Mouse (Mus musculus): ENCODE measurements around the gene Hspb9. TPM values are rescaled to one million over a fixed set of nuclear protein-coding genes. Genes with fewer than 3 reads are reported as not detected.
A peak's percentile ranks its signal among the peaks of the same experiment; 100 is the strongest.

The Hspb9 gene
- polyA plus RNA-seq, 1 experiment: 0.54 TPM

DNA sequence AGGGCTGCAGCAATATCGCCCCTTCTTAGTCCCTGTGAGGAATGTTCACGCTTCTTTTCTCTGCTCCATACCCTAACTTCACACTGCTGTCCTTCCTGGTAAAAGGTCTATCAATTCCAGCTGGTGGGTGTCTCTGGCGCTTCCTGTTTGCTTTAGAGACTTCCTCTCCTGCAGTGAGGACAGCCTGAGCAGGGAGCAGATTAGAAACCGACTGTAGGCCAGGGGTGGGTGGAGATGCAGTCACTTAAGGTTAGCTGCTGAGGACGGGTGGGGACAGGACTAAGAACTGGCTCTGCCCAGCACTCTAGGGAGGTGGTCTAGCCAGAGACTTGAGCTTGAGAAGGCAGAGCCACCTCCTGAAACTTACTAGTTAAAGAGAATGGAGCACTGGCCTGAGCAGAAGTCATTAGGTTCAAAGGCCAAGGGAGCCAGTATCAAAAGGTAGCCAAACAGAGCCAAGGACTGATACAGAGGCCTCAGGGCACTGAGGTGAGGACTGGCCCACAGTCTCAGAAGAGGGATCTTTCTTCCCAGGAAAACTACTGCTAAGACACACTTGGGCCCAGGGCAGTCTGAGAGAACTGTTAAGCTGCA lies 11.4 kb downstream of the Hspb9 start:
- H3K4me1 ChIP-seq: peaks cover 97% of the 10 kb centered on the region
- TF ChIP-seq FLI1 (IDR thresholded peaks at IDR 0.05; ENCODE audit: low read length): no peak
- TF ChIP-seq GATA1 (IDR thresholded peaks at IDR 0.05; ENCODE audit: borderline replicate concordance, low read length): no peak
- H3K9me3 ChIP-seq: no peaks in the 10 kb centered on the region
- H3K27me3 ChIP-seq (replicated peaks): no peaks in the 10 kb centered on the region
- H3K4me3 ChIP-seq (replicated peaks): peak overlapping the region; percentile 71
- peaks cover 57% of the 10 kb centered on the region for H3K36me3 ChIP-seq (replicated peaks; ENCODE audit: low read length)

DNA sequence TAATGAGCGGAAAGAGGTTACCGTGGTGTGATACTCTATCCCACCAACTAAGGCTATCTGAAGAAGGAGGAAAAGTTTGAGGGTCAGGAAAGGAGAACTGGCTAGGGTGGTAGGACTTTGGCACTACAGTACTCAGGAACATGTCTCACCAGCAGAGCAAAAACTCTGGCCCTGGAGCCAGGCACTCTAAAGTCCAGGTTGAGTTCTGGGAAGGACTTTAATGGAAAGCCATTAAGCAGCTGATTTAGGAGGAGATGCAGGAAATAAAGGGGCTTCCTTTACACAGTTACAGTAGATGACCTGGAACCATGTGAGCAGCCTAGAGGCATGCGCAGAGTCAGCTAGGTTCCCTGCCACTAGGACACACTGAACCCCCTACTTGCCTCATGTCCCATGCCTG lies 13.6 kb downstream of the Hspb9 start:
- no peaks in the 10 kb centered on the region for H3K9me3 ChIP-seq
- peaks cover 97% of the 10 kb centered on the region for H3K4me1 ChIP-seq
- no peaks in the 10 kb centered on the region for H3K27me3 ChIP-seq (replicated peaks)
- H3K4me3 ChIP-seq (replicated peaks): no peak overlapping the region
- TF ChIP-seq FLI1 (IDR thresholded peaks at IDR 0.05; ENCODE audit: low read length): no peak
- TF ChIP-seq GATA1 (IDR thresholded peaks at IDR 0.05; ENCODE audit: borderline replicate concordance, low read length): no peak
- H3K36me3 ChIP-seq (replicated peaks; ENCODE audit: low read length): peaks cover 73% of the 10 kb centered on the region

DNA sequence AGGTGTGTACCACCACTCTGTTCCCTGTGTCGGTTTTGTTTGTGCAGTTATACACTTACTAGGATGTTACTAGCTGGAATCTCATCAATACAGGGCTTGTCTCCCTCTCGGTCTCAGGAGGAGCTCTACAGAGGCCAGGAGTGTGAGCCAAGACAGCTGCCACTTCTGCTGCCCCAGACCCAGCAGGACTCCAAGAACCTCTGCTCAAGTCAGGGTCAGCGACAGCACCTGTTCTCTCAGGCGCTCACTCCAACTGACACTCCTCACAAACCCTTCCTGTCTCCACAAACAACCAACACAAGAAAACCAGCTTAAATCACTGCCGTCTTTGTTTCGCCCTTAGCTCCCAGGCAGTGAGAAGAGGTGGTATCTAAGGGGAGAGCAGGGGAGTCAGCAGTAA lies 15.0 kb downstream of the Hspb9 start:
- H3K4me3 ChIP-seq (replicated peaks): no peak overlapping the region

DNA sequence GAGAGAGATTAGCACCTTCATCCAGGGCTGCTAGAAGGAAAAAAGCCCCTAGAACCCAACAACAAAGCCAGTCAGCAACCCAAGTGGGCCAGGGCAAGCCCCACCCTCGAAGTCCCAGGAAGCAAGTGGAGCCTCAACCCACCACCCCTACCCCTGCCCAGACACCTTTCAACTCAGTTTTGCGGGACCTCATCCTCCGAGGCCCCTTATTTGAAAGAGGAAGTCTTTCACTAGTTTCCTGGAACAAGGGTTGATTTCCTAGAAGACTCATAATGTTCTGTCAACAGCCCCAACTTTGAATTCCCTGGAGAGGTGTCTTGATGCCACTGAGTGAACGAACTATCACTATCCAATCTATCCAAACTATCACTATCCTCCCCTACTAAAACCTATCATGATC lies 16.3 kb downstream of the Hspb9 start:
- Histone ChIP-seq H3K36me3 (replicated peaks; ENCODE audit: low read length) (peaks cover 82% of the 10 kb centered on the region), H3K27me3 (replicated peaks) (no peaks in the 10 kb centered on the region), H3K4me1 (peaks cover 94% of the 10 kb centered on the region), H3K9me3 (no peaks in the 10 kb centered on the region), H3K4me3 (replicated peaks) (no peak overlapping the region)
- TF ChIP-seq GATA1 (IDR thresholded peaks at IDR 0.05; ENCODE audit: borderline replicate concordance, low read length) (no peak), FLI1 (IDR thresholded peaks at IDR 0.05; ENCODE audit: low read length) (no peak)

More for the DNA sequence above, 15.0 kb downstream of the Hspb9 start:
- Histone ChIP-seq H3K4me1 (peaks cover 97% of the 10 kb centered on the region), H3K36me3 (replicated peaks; ENCODE audit: low read length) (peaks cover 80% of the 10 kb centered on the region), H3K27me3 (replicated peaks) (no peaks in the 10 kb centered on the region), H3K9me3 (no peaks in the 10 kb centered on the region)
- TF ChIP-seq GATA1 (IDR thresholded peaks at IDR 0.05; ENCODE audit: borderline replicate concordance, low read length) (no peak), FLI1 (IDR thresholded peaks at IDR 0.05; ENCODE audit: low read length) (no peak)

DNA sequence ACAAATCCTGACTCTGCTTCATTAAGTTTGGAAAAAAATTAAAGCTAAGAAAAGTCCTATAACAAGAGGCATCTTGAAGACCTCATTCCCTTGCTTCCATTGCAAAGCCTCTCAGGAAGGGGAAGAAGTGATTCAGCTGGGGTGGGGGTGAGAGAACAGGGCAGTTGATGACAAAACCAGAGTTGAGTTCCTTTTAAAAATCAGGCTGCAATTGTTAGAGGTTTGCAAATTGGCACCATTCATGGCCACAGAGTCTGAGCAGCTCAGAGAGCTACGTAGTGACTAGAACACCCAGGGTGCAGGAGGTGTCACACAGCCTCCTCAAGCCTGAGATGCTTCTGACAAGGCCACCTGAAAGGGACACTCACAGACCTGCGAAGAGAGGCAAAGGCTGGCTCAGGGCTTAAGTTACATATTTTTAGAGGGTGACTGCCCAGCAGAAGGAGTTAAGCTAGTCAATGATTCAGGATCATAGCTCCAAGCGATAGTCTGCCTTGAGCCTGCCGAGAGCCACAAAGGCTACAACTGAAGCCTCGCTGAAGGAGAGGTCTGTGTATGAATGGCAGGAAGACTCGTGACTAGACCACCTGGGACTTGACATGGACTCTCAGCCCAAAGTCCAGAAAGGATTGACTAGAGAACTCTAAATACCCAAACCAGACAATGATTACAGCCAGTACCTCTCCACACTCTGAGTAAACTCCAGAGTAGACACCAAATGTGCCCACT lies 17.0 kb downstream of the Hspb9 start:
- TF ChIP-seq FLI1 (IDR thresholded peaks at IDR 0.05; ENCODE audit: low read length) (no peak), GATA1 (IDR thresholded peaks at IDR 0.05; ENCODE audit: borderline replicate concordance, low read length) (no peak)
- peaks cover 80% of the 10 kb centered on the region for H3K36me3 ChIP-seq (replicated peaks; ENCODE audit: low read length)
- peaks cover 94% of the 10 kb centered on the region for H3K4me1 ChIP-seq
- H3K9me3 ChIP-seq: no peaks in the 10 kb centered on the region
- H3K4me3 ChIP-seq (replicated peaks): peak overlapping the region; percentile 54
- H3K27me3 ChIP-seq (replicated peaks): no peaks in the 10 kb centered on the region

DNA sequence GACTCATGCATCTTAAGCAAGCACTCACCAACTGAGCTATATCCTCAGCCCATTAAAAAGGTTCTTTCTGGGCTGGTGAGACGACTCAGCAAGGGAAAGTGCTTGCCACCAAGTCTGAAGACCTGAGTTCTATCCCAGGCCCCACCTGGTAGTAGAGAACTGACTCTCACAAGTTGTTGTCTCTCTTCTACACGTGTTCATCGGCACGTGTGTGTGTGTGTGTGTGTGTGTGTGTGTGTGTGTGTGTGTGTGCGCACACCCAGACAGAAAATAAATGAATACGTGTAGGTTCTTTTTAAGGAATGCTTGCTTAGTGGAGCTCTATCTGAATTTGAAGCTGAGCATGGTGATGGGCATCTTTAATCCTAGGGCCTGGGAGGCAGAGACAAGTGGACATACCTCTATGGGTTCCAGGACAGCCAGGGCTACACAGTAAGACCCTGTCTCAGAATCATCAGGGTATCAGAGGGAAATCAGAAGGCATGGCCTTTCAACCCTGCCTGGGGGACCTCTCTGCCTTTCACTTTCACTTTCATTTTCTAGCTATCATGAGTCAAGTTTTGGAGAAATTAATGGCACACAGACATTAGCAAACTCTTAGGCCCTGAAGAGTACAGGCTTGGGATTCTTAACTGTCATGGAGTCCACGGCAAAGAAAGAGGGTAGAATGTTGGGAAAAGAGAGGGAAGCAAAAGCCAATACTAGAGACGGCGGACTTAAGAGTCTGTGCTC lies 21.6 kb downstream of the Hspb9 start:
- H3K36me3 ChIP-seq (replicated peaks; ENCODE audit: low read length): peaks cover 48% of the 10 kb centered on the region

DNA sequence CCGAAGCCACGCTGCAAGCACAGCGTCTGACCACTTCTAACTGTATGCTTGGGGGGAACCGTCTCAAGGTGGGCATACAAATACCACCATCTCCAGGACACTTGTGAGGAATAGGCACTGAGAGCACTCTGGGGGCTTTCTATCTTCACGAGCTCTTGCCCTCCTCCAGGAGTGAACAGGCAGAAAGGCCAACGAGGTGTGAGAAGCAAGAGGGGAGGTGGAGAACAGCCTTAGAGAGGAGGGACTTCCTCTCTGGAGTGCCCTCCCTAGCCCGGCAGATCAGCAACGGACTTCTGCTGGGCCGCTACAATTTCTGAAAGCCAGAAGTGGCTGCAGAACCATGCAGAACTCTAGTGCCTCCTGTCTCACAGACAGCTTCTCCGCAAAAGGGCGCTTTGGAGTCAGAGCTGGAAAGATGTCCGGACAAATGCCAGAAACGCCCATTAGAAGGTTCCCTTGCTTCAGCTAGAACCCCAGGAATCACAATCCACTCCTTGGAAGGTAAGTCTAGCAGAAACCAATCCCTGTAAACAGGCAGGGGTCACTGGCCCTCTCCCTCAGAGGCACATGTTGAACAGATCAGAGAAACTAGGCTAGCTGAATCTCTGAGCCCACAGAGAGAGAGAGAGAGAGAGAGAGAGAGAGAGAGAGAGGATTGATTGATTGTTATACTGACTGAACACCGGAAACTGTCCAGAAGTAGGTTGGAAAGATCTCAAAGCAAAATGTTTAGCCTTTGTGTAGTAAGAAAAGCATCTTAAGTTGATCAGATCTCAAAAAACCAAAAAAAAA lies 22.5 kb downstream of the Hspb9 start:
- TF ChIP-seq FLI1 (IDR thresholded peaks at IDR 0.05; ENCODE audit: low read length) (no peak), GATA1 (IDR thresholded peaks at IDR 0.05; ENCODE audit: borderline replicate concordance, low read length) (no peak)
- no peaks in the 10 kb centered on the region for H3K9me3 ChIP-seq
- peaks cover 40% of the 10 kb centered on the region for H3K36me3 ChIP-seq (replicated peaks; ENCODE audit: low read length)
- peak overlapping the region; percentile 99 for H3K4me3 ChIP-seq (replicated peaks)
- peaks cover 73% of the 10 kb centered on the region for H3K4me1 ChIP-seq
- no peaks in the 10 kb centered on the region for H3K27me3 ChIP-seq (replicated peaks)

More for the DNA sequence above, 21.6 kb downstream of the Hspb9 start:
- Histone ChIP-seq H3K4me3 (replicated peaks) (peak overlapping the region; percentile 99), H3K9me3 (no peaks in the 10 kb centered on the region), H3K4me1 (peaks cover 81% of the 10 kb centered on the region), H3K27me3 (replicated peaks) (no peaks in the 10 kb centered on the region)
- TF ChIP-seq GATA1 (IDR thresholded peaks at IDR 0.05; ENCODE audit: borderline replicate concordance, low read length): no peak
- no peak for TF ChIP-seq FLI1 (IDR thresholded peaks at IDR 0.05; ENCODE audit: low read length)

DNA sequence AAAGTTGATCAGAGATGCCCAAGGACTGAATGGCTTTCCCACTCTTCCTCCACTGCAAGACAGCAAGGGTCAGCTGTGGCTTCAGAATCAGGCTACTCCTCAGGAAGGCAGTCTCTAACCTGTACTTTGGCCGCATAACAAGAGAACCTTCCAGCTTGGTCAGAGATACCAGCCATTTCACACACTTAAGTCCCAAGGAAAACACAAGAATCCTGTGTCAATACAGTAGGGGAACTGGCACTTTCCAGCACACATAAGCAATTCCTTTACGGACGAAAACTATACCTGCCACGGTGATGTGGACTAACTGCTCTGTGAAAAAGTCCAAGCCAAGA lies 23.1 kb downstream of the Hspb9 start:
- TF ChIP-seq FLI1 (IDR thresholded peaks at IDR 0.05; ENCODE audit: low read length) (no peak), GATA1 (IDR thresholded peaks at IDR 0.05; ENCODE audit: borderline replicate concordance, low read length) (no peak)
- no peaks in the 10 kb centered on the region for H3K27me3 ChIP-seq (replicated peaks)
- H3K4me1 ChIP-seq: peaks cover 67% of the 10 kb centered on the region
- H3K36me3 ChIP-seq (replicated peaks; ENCODE audit: low read length): peaks cover 34% of the 10 kb centered on the region
- H3K4me3 ChIP-seq (replicated peaks): peak overlapping the region; percentile 99
- H3K9me3 ChIP-seq: no peaks in the 10 kb centered on the region

DNA sequence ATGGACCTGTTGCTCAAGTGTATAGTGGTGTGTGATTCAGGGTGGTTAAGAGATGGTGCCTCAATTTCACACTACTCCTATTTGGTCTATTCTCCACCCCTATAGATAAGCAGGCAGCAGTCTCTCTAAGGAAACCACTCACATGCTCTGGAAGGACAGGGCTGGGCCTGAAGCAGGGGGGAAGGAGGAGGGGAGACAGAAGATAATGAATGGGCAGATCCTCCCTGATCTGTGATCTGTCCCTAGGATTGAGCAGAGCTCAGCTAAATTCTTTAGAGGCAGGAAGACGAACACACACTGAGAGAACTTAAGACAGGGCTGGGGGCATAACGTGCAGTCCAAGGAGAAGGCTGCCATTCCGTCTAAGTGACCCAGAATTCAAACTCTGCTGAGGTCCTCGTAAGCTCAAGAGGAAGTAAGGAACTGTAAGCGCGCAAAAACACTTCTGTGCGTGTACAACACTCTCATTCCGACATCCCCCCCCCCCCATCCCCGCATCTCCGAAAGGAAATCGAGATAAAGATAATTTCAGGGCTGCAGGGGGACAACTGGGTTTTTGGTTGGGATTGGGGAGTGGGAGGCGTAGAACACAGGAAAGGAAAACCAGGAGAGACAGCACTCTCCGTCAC lies 23.6 kb downstream of the Hspb9 start:
- peaks cover 62% of the 10 kb centered on the region for H3K4me1 ChIP-seq

More for the DNA sequence above, 23.6 kb downstream of the Hspb9 start:
- H3K36me3 ChIP-seq (replicated peaks; ENCODE audit: low read length): peaks cover 29% of the 10 kb centered on the region
- no peak; the same call in 2 of the 3 replicates for TF ChIP-seq GATA1 (IDR thresholded peaks at IDR 0.05; ENCODE audit: borderline replicate concordance, low read length)
- TF ChIP-seq FLI1 (IDR thresholded peaks at IDR 0.05; ENCODE audit: low read length): no peak
- peak overlapping the region; percentile 99 for H3K4me3 ChIP-seq (replicated peaks)
- H3K9me3 ChIP-seq: no peaks in the 10 kb centered on the region
- no peaks in the 10 kb centered on the region for H3K27me3 ChIP-seq (replicated peaks)

Data from megakaryocyte, embryonic 14.5 days (primary cell).